In the genomic region with DNA sequence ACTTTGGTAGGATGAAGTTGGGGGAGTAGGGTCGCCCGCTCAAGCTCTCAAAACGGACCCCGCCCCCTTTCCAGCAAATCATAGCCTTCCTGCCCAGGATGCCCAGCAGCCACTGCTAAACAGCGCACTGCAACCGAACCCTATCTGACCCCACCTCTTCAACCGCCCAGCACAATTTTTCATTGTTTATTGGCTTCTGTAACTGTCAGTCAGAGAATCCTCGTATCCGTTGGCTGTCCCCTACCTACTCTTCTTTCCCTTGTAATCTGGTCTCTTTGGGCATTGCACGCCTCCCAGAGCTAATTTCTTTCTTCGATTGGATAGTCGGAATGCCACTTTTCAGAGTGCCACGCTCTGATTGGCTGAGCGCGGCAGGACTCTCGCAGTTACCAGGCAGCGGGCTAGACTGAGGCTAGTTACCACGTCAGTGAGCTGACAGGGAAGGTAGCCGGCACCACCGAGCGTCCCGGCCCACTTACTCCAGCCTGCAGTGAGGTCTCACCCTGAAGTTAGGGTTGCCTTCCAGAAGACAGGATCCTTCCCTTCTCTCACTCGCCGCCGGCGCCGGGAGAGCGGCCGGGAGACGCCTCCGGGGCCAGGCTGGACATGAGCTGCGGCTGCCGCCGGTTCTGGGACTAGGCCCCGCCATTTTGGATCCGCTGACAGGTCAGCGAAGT, we compare ENCODE assay signal across 7 mouse cellular contexts. TPM values are rescaled to one million over a fixed set of nuclear protein-coding genes. Genes with fewer than 3 reads are reported as not detected.
A peak's percentile ranks its signal among the peaks of the same experiment; 100 is the strongest.
DNase-seq lines count a peak whose midpoint lies in the region; ATAC-seq lines count a peak whose summit lies in the region.

A gene (plus strand): TSS at position 383 of the 677 bp plus-strand sequence.

- peak; percentile 97 for DNase-seq in adrenal gland, adult 2 months
- DNase-seq in embryo, embryonic 11.5 days (ENCODE audit: low read depth, low spot score) = peak; percentile 94
- DNase-seq in gastrocnemius, postnatal 36 days = peak; percentile 87 to 89
- DNase-seq in left cerebral cortex, postnatal 25 days (ENCODE audit: low spot score in 2 of 2) = peak; percentile 95 to 99
- peak; percentile 93 for DNase-seq in midbrain, embryonic 10.5 days (ENCODE audit: low spot score)
- DNase-seq in right cerebral cortex, postnatal 4 days = peak; percentile 83

- no peaks in the 10 kb centered on the region for H3K36me3 ChIP-seq in intestine, embryonic 15.5 days
- no peaks in the 10 kb centered on the region for H3K36me3 ChIP-seq in midbrain, embryonic 10.5 days

- peaks cover 32% of the 10 kb centered on the region for H3K27me3 ChIP-seq in intestine, embryonic 15.5 days (replicated peaks)
- peaks cover 39% of the 10 kb centered on the region for H3K27me3 ChIP-seq in midbrain, embryonic 10.5 days (ENCODE audit: low read depth, poor library complexity, severe bottlenecking)

- peak within 1 kb of the TSS; percentile 68 for H3K9ac ChIP-seq in intestine, embryonic 15.5 days

- ATAC-seq in intestine, embryonic 15.5 days = peak; percentile 98

- peaks cover 31% of the 10 kb centered on the region for H3K4me1 ChIP-seq in intestine, embryonic 15.5 days (replicated peaks)
- H3K4me1 ChIP-seq in midbrain, embryonic 10.5 days = peaks cover 41% of the 10 kb centered on the region

- peak within 1 kb of the TSS; percentile 85 for H3K4me2 ChIP-seq in intestine, embryonic 15.5 days (replicated peaks)

- WGBS in intestine, embryonic 15.5 days = under 1% methylated on average over 37 of the region's 37 CpGs
- WGBS in midbrain, embryonic 10.5 days = under 1% methylated on average over 37 of the region's 37 CpGs

- intact Hi-C loops in gastrocnemius, postnatal 36 days (cut with DNase I) = loop anchor here (5.0 kb wide), 1 partner anchor 35 kb away; no protein-coding TSS in a partner anchor
- intact Hi-C loops in left cerebral cortex, postnatal 25 days (cut with DNase I) = no loop called here

- H3K27ac ChIP-seq in intestine, embryonic 15.5 days = peak within 1 kb of the TSS; percentile 27; the same call in 1 of the 2 replicates
- H3K27ac ChIP-seq in midbrain, embryonic 10.5 days (replicated peaks) = peak within 1 kb of the TSS; percentile 81

- H3K4me3 ChIP-seq in intestine, embryonic 15.5 days (replicated peaks) = peak within 1 kb of the TSS; percentile 85
- peak within 1 kb of the TSS; percentile 80 for H3K4me3 ChIP-seq in midbrain, embryonic 10.5 days

- H3K9me3 ChIP-seq in intestine, embryonic 15.5 days = no peaks in the 10 kb centered on the region
- H3K9me3 ChIP-seq in midbrain, embryonic 10.5 days (replicated peaks) = no peaks in the 10 kb centered on the region

RNA-seq across cellular contexts. Expression of the gene that starts here (rescaled TPM):
- 10 to 100 TPM; 68.8 to 72.5 TPM for total RNA-seq in adrenal gland, adult 2 months (2021)
- 158 and 177 TPM in 2 replicates for polyA plus RNA-seq in adrenal gland, adult 2 months (2012; rRNA removed)
- total RNA-seq in gastrocnemius, postnatal 36 days (2021) = 10 to 100 TPM; 42.9 to 48.0 TPM
- 49.6 and 50.0 TPM in 2 replicates for polyA plus RNA-seq in intestine, embryonic 15.5 days (2015; fragmentation: Nextera tagmentation; extraction: Ambion mirVana)
- 10 to 100 TPM; 87.4 to 98.2 TPM for total RNA-seq in left cerebral cortex, postnatal 25 days (2021)
- 43.8 and 48.8 TPM in 2 replicates for polyA plus RNA-seq in midbrain, embryonic 10.5 days (2016; fragmentation: Nextera tagmentation; extraction: Ambion mirVana)

Comparison
In these comparisons a context has a peak if more than half of its experiments do, and no peak if none do; other contexts are left out.
1. Peak in every context shown above with its lines: DNase-seq, ATAC-seq, H3K4me3 ChIP-seq and H3K27ac ChIP-seq.